ENCODE assay signal across 22 mouse cellular contexts in the genomic region with DNA sequence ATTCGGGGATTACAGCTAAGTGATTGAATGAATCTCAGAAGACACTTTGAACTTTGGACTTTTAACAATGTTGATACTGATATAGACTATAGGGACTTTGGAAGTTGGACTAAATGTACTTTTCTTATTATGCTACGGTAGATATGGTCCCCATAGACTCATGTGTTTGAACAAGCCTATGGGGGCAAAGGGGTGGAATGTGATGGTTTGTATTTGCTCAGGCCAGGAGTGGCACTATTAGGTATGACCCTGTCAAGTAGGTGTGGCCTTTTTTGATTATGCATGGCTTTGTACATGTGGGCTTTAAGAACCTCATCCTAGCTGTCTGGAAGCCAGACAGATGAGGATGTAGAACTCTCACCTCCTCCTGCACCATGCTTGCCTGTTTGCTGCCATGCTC. TPM values are rescaled to one million over a fixed set of nuclear protein-coding genes. Genes with fewer than 3 reads are reported as not detected.
"Had no signal": no experiment of that assay in that cellular context is flagged by ENCODE, and none has a peak within 500 bp of the region (broad histone marks: within the 10 kb centered on the region; RNA-seq: fewer than 3 reads in every experiment).

No protein-coding gene starts in this region.

- H3K27ac ChIP-seq: liver, embryonic 15.5 days; lung, embryonic 15.5 days; macrophage; midbrain, embryonic 13.5 days; midbrain, embryonic 15.5 days; neural tube, embryonic 12.5 days; stomach, embryonic 15.5 days had no signal

- H3K4me2 ChIP-seq: liver, embryonic 15.5 days; lung, embryonic 15.5 days; midbrain, embryonic 11.5 days; midbrain, embryonic 13.5 days; midbrain, embryonic 15.5 days; neural tube, embryonic 12.5 days; stomach, embryonic 15.5 days had no signal

- H3K9ac ChIP-seq: liver, embryonic 15.5 days; liver, postnatal 0 days; lung, embryonic 15.5 days; midbrain, embryonic 13.5 days; midbrain, embryonic 15.5 days; neural tube, embryonic 12.5 days; stomach, embryonic 15.5 days had no signal

- H3K27me3 ChIP-seq: liver, embryonic 15.5 days; lung, embryonic 15.5 days; midbrain, embryonic 13.5 days; midbrain, embryonic 15.5 days; neural tube, embryonic 12.5 days; stomach, embryonic 15.5 days had no signal

- H3K36me3 ChIP-seq: liver, embryonic 15.5 days; lung, embryonic 15.5 days; midbrain, embryonic 13.5 days; midbrain, embryonic 15.5 days; neural tube, embryonic 12.5 days; stomach, embryonic 15.5 days had no signal

- ATAC-seq: liver, postnatal 0 days; lung, postnatal 0 days; midbrain, embryonic 13.5 days; midbrain, embryonic 15.5 days had no signal

- H3K4me1 ChIP-seq: liver, embryonic 15.5 days; lung, embryonic 15.5 days; midbrain, embryonic 13.5 days; midbrain, embryonic 15.5 days; neural tube, embryonic 12.5 days; stomach, embryonic 15.5 days had no signal

- H3K4me3 ChIP-seq: liver, embryonic 15.5 days; lung, embryonic 15.5 days; megakaryocyte, embryonic 14.5 days; midbrain, embryonic 13.5 days; midbrain, embryonic 15.5 days; neural tube, embryonic 12.5 days; stomach, embryonic 15.5 days had no signal

- H3K9me3 ChIP-seq: liver, embryonic 15.5 days; lung, embryonic 15.5 days; midbrain, embryonic 13.5 days; midbrain, embryonic 15.5 days; neural tube, embryonic 12.5 days; stomach, embryonic 15.5 days had no signal

- DNase-seq: liver, postnatal 0 days; lung, adult 2 months; lung, postnatal 14 days; lung, postnatal 36 days; right cerebral cortex, postnatal 14 days; spleen, adult 18-20 months; thymus, adult 18-20 months; thymus, postnatal 14 days; thymus, postnatal 36 days had no signal

RNA-seq across cellular contexts. Expression of a gene that starts 7.5 kb away (rescaled TPM):
- total RNA-seq: megakaryocyte progenitor cell, adult 5-6 weeks; monocyte, adult 5-6 weeks; neutrophil, adult 5-6 weeks had no signal
- polyA plus RNA-seq: lung, adult 2 months; macrophage had no signal

RNA-seq across cellular contexts. Expression of a gene that starts 30.8 kb away (rescaled TPM):
- total RNA-seq: monocyte, adult 5-6 weeks had no signal
